Mouse (Mus musculus) forebrain, embryonic 14.5 days (tissue): ENCODE measurements around the gene Daam1. TPM values are rescaled to one million over a fixed set of nuclear protein-coding genes. Genes with fewer than 3 reads are reported as not detected.

Experiments used
- ATAC-seq: fragments of 200-750 bp; cut with Nextera tagmentation; 2 replicates; pipeline ENCODE4 v1.8.0; 2017; ENCODE audit warnings: mild to moderate bottlenecking, moderate library complexity
- DNase-seq: peaks from one replicate; pipeline ENCODE4 v3.0.0-alpha.2; 2015; ENCODE audit warnings: low spot score
- H3K27ac ChIP-seq: fragments of 300-500 bp; sonication (generic); 2 replicates; pipeline ENCODE4 v1.5.1; 2014; ENCODE audit warnings: low read depth, mild to moderate bottlenecking, control low read depth, low read length, moderate library complexity
- H3K27me3 ChIP-seq: fragments of 300-500 bp; sonication (generic); replicated peaks from 2 replicates; pipeline ENCODE4 v1.6.1; 2014; ENCODE audit warnings: low read length, control low read depth, mixed read lengths; ENCODE audit not compliant: control insufficient read depth, insufficient read depth
- H3K36me3 ChIP-seq: fragments of 300-500 bp; sonication (generic); 2 replicates; pipeline ENCODE4 v1.6.1; 2014; ENCODE audit warnings: low read length, control low read depth; ENCODE audit not compliant: control insufficient read depth, insufficient read depth
- H3K4me1 ChIP-seq: fragments of 300-500 bp; sonication (generic); 2 replicates; pipeline ENCODE4 v1.6.1; 2014; ENCODE audit warnings: antibody characterized with exemption, low read length, control low read depth; ENCODE audit not compliant: control insufficient read depth, insufficient read depth
- H3K4me2 ChIP-seq: fragments of 300-500 bp; sonication (generic); 2 replicates; pipeline ENCODE4 v1.6.1; 2014; ENCODE audit warnings: mild to moderate bottlenecking, control low read depth, low read length
- H3K4me3 ChIP-seq: fragments of 300-500 bp; sonication (generic); 2 replicates; pipeline ENCODE4 v1.5.1; 2014; ENCODE audit warnings: low read depth, low read length, control low read depth
- H3K9ac ChIP-seq: fragments of 300-500 bp; sonication (generic); 2 replicates; pipeline ENCODE4 v1.6.1; 2014; ENCODE audit warnings: mild to moderate bottlenecking, low read length, control low read depth, moderate library complexity
- H3K9me3 ChIP-seq: fragments of 300-500 bp; sonication (generic); replicated peaks from 2 replicates; pipeline ENCODE4 v1.6.1; 2016; ENCODE audit warnings: low read length, control low read depth, mixed read lengths; ENCODE audit not compliant: control insufficient read depth
- WGBS: fragments of 180-500 bp; shearing (Covaris S2); extraction: QIAGEN DNeasy Blood & Tissue Kit; methylation state at CpG from one replicate; pipeline ENCODE4 v1.1.7; 2014; 5-methylcytosine and 5-hydroxymethylcytosine counted together
- polyA plus RNA-seq: library from polyadenylated mRNA; unstranded; fragments of >200 nt; fragmentation: Nextera tagmentation; extraction: Ambion mirVana; gene quantifications from 2 replicates; pipeline ENCODE4 v1.2.1, GENCODE M21; 2014

Gene Daam1
- polyA plus RNA-seq, 1 experiment from 2014 or later: 29.9 TPM

GRCm38 (mm10) chr12:71946448-71946847 is 115.6 kb downstream of the Daam1 start:
- peak; percentile 56 for DNase-seq
- no peaks in the 10 kb centered on the region for H3K27me3 ChIP-seq
- no peak overlapping the region for H3K9ac ChIP-seq
- no peaks in the 10 kb centered on the region for H3K9me3 ChIP-seq
- H3K27ac ChIP-seq: no peak overlapping the region
- no peak overlapping the region for H3K4me3 ChIP-seq
- H3K36me3 ChIP-seq: peaks cover 80% of the 10 kb centered on the region
- 75% methylated on average over 8 of the region's 8 CpGs for WGBS
- H3K4me2 ChIP-seq: no peak overlapping the region
- ATAC-seq: peak; percentile 72
- 0 out of 2 replicates have a peak, but pooled peaks cover 2% of the 10 kb centered on the region for H3K4me1 ChIP-seq

- Histone ChIP-seq H3K4me2 (no peak overlapping the region), H3K27ac (no peak overlapping the region)
- WGBS: 95% methylated on average over 6 of the region's 6 CpGs
These were observed 118.1 kb downstream of the Daam1 start for GRCm38 (mm10) chr12:71948972-71949371.

GRCm38 (mm10) chr12:71949606-71950005 is 118.7 kb downstream of the Daam1 start:
- WGBS: 95% methylated on average over 6 of the region's 6 CpGs
- no peak for ATAC-seq
- Histone ChIP-seq H3K27me3 (no peaks in the 10 kb centered on the region), H3K4me3 (no peak overlapping the region), H3K27ac (no peak overlapping the region), H3K4me2 (no peak overlapping the region), H3K4me1 (peaks cover 9% of the 10 kb centered on the region; the same call in 1 of the 2 replicates), H3K9ac (no peak overlapping the region), H3K36me3 (peaks cover 76% of the 10 kb centered on the region), H3K9me3 (no peaks in the 10 kb centered on the region)
- DNase-seq: no peak

More at GRCm38 (mm10) chr12:71948972-71949371, 118.1 kb downstream of the Daam1 start:
- Histone ChIP-seq H3K36me3 (peaks cover 83% of the 10 kb centered on the region), H3K9me3 (no peaks in the 10 kb centered on the region), H3K4me3 (no peak overlapping the region), H3K9ac (no peak overlapping the region), H3K4me1 (peaks cover 6% of the 10 kb centered on the region; the same call in 1 of the 2 replicates), H3K27me3 (no peaks in the 10 kb centered on the region)
- no peak for ATAC-seq
- no peak for DNase-seq

- ATAC-seq: no peak
- Histone ChIP-seq H3K4me3 (no peak overlapping the region), H3K9me3 (no peaks in the 10 kb centered on the region), H3K27ac (no peak overlapping the region), H3K27me3 (no peaks in the 10 kb centered on the region), H3K4me2 (no peak overlapping the region), H3K9ac (no peak overlapping the region), H3K4me1 (peaks cover 9% of the 10 kb centered on the region; the same call in 1 of the 2 replicates), H3K36me3 (peaks cover 71% of the 10 kb centered on the region)
- WGBS: 91% methylated on average over 13 of the region's 13 CpGs
- DNase-seq: no peak
These were observed 119.4 kb downstream of the Daam1 start for GRCm38 (mm10) chr12:71950095-71950877.

- Histone ChIP-seq H3K27ac (no peak overlapping the region), H3K9me3 (no peaks in the 10 kb centered on the region), H3K4me1 (peaks cover 21% of the 10 kb centered on the region), H3K27me3 (no peaks in the 10 kb centered on the region), H3K9ac (no peak overlapping the region), H3K4me3 (no peak overlapping the region), H3K4me2 (no peak overlapping the region), H3K36me3 (peaks cover 42% of the 10 kb centered on the region)
- 61% methylated on average over 5 of the region's 5 CpGs for WGBS
- DNase-seq (peak; percentile 68), ATAC-seq (peak; percentile 40; the same call in 1 of the 2 replicates)
These were observed 123.5 kb downstream of the Daam1 start for GRCm38 (mm10) chr12:71954180-71954935.

- 29% methylated on average over 6 of the region's 6 CpGs for whole genome bisulfite sequencing
- Histone ChIP-seq H3K27me3 (no peaks in the 10 kb centered on the region), H3K4me1 (peaks cover 21% of the 10 kb centered on the region), H3K4me3 (no peak overlapping the region), H3K9ac (no peak overlapping the region), H3K27ac (0 out of 2 replicates have a peak overlapping the region, but pooled peaks have one; percentile 22), H3K4me2 (no peak overlapping the region), H3K9me3 (no peaks in the 10 kb centered on the region), H3K36me3 (peaks cover 37% of the 10 kb centered on the region)
- peak; percentile 71 for DNase-seq
- peak; percentile 81 for ATAC-seq
These were observed 126.1 kb downstream of the Daam1 start for GRCm38 (mm10) chr12:71956980-71957379.

GRCm38 (mm10) chr12:71957496-71957895 is 126.6 kb downstream of the Daam1 start:
- peak; percentile 68 for DNase-seq
- H3K27ac ChIP-seq: peak overlapping the region; percentile 49; the same call in 1 of the 2 replicates

GRCm38 (mm10) chr12:71959351-71959991 is 128.6 kb downstream of the Daam1 start:
- Histone ChIP-seq H3K4me1 (peaks cover 14% of the 10 kb centered on the region), H3K9me3 (no peaks in the 10 kb centered on the region), H3K27ac (peak overlapping the region; percentile 41; the same call in 1 of the 2 replicates), H3K27me3 (no peaks in the 10 kb centered on the region), H3K9ac (no peak overlapping the region), H3K4me3 (no peak overlapping the region), H3K4me2 (no peak overlapping the region), H3K36me3 (peaks cover 33% of the 10 kb centered on the region)
- ATAC-seq: 0 out of 2 replicates have a peak, but pooled peaks have one; percentile 43
- DNase-seq: peak; percentile 49
- WGBS: 27% methylated on average over 6 of the region's 6 CpGs

More at GRCm38 (mm10) chr12:71957496-71957895, 126.6 kb downstream of the Daam1 start:
- WGBS: 28% methylated on average over 5 of the region's 5 CpGs
- H3K27me3 ChIP-seq: no peaks in the 10 kb centered on the region
- no peak overlapping the region for H3K4me3 ChIP-seq
- H3K9me3 ChIP-seq: no peaks in the 10 kb centered on the region
- no peak overlapping the region for H3K4me2 ChIP-seq
- H3K36me3 ChIP-seq: peaks cover 37% of the 10 kb centered on the region
- H3K4me1 ChIP-seq: peaks cover 21% of the 10 kb centered on the region
- ATAC-seq: peak; percentile 70
- no peak overlapping the region for H3K9ac ChIP-seq
